Mouse (Mus musculus): Measurements from ENCODE around the gene Olfr9. TPM values are rescaled to one million over a fixed set of nuclear protein-coding genes. Genes with fewer than 3 reads are reported as not detected.
"Not testable (repeated sequence)": the region's sequence is repeated elsewhere in the genome, so short reads cannot be mapped to it uniquely, and the experiment has no call there.

The Olfr9 gene
- total RNA-seq (2012; rRNA removed) (not detected in 2 replicates), total RNA-seq (2014; rRNA removed) (not detected in 2 replicates), polyA plus RNA-seq (2012; ENCODE audit: insufficient read length, low read depth) (not detected in 2 replicates)

- not testable (repeated sequence) for DNase-seq (ENCODE audit: extremely low read depth)
Measured at GRCm38 (mm10) chr10:128989131-128989530, at the start of gene Olfr9. Olfr9 (plus strand) TSS chr10:128989431.

GRCm38 (mm10) chr10:128940475-128941061, 48.7 kb upstream of the Olfr9 start:
- H3K79me2 ChIP-seq (replicated peaks; ENCODE audit: control insufficient read depth, extremely low read depth, insufficient read depth, poor library complexity, severe bottlenecking): no peaks in the 10 kb centered on the region
- TF ChIP-seq SIN3A (IDR thresholded peaks at IDR 0.05; ENCODE audit: low read length) (no peak), POLR2A (IDR thresholded peaks at IDR 0.05; ENCODE audit: low read depth, low read length) (no peak), NELFE (IDR thresholded peaks at IDR 0.05; ENCODE audit: low read depth, low read length) (no peak), SMC3 (IDR thresholded peaks at IDR 0.05; ENCODE audit: low read depth, low read length) (no peak), MAFK (IDR thresholded peaks at IDR 0.05; ENCODE audit: insufficient replicate concordance, low read length) (no peak), ZKSCAN1 (IDR thresholded peaks at IDR 0.05; ENCODE audit: borderline replicate concordance, low read depth, low read length) (no peak), CHD2 (IDR thresholded peaks at IDR 0.05; ENCODE audit: low read length) (no peak), MEF2A (IDR thresholded peaks at IDR 0.05; ENCODE audit: borderline replicate concordance, low read depth, low read length) (no peak)
- H3K36me3 ChIP-seq (replicated peaks in 1 of 2; ENCODE audit: control insufficient read depth in 1 of 2, insufficient read depth in 1 of 2, low read length in 1 of 2): no peaks in the 10 kb centered on the region
- no peak overlapping the region for H3K4me3 ChIP-seq (replicated peaks in 1 of 3; ENCODE audit: low read depth in 2 of 3, low read length in 2 of 3, poor library complexity in 1 of 3)
- no peak for DNase-seq (ENCODE audit: extremely low read depth)
- no peak overlapping the region for H3K27ac ChIP-seq (ENCODE audit: insufficient read depth, low read depth)
- in situ Hi-C loops (cut with MboI; ENCODE audit: low pct_ligation_motif_present, low pct_unique_long_range_greater_than_20kb, low sequenced_read_pairs) (no loop called here), dilution Hi-C loops (cut with MboI; ENCODE audit: extremely low pct_ligation_motif_present, extremely low pct_unique_long_range_greater_than_20kb, low sequenced_read_pairs) (no loop called here)
- H3K4me1 ChIP-seq (ENCODE audit: control insufficient read depth in 1 of 2, insufficient read depth in 2 of 2): no peaks in the 10 kb centered on the region; a peak in 1 of 4 replicates
- H3K9me3 ChIP-seq (replicated peaks; ENCODE audit: low read length): no peaks in the 10 kb centered on the region
- H3K4me2 ChIP-seq (ENCODE audit: insufficient read depth, low read depth, poor library complexity, severe bottlenecking): no peak overlapping the region
- H3K9ac ChIP-seq (ENCODE audit: insufficient read depth, low read depth): no peak overlapping the region
- H3K27me3 ChIP-seq (replicated peaks): peaks cover 47% of the 10 kb centered on the region

More at GRCm38 (mm10) chr10:128989131-128989530, at the start of gene Olfr9:
- H3K4me1 ChIP-seq (ENCODE audit: control insufficient read depth in 1 of 2, insufficient read depth in 2 of 2); H3K4me3 ChIP-seq (replicated peaks in 1 of 3; ENCODE audit: low read depth in 2 of 3, low read length in 2 of 3, poor library complexity in 1 of 3); H3K9me3 ChIP-seq (replicated peaks; ENCODE audit: low read length); H3K4me2 ChIP-seq (ENCODE audit: insufficient read depth, low read depth, poor library complexity, severe bottlenecking); dilution Hi-C loops (cut with MboI; ENCODE audit: extremely low pct_ligation_motif_present, extremely low pct_unique_long_range_greater_than_20kb, low sequenced_read_pairs); H3K9ac ChIP-seq (ENCODE audit: insufficient read depth, low read depth); H3K27me3 ChIP-seq (replicated peaks); H3K36me3 ChIP-seq (replicated peaks in 1 of 2; ENCODE audit: control insufficient read depth in 1 of 2, insufficient read depth in 1 of 2, low read length in 1 of 2); H3K79me2 ChIP-seq (replicated peaks; ENCODE audit: control insufficient read depth, extremely low read depth, insufficient read depth, poor library complexity, severe bottlenecking); H3K27ac ChIP-seq (ENCODE audit: insufficient read depth, low read depth); in situ Hi-C loops (cut with MboI; ENCODE audit: low pct_ligation_motif_present, low pct_unique_long_range_greater_than_20kb, low sequenced_read_pairs): not testable (repeated sequence)

- Histone ChIP-seq H3K36me3 (replicated peaks in 1 of 2; ENCODE audit: control insufficient read depth in 1 of 2, insufficient read depth in 1 of 2, low read length in 1 of 2) (no peaks in the 10 kb centered on the region), H3K4me1 (ENCODE audit: control insufficient read depth in 1 of 2, insufficient read depth in 2 of 2) (no peaks in the 10 kb centered on the region), H3K4me3 (replicated peaks in 1 of 3; ENCODE audit: low read depth in 2 of 3, low read length in 2 of 3, poor library complexity in 1 of 3) (no peak overlapping the region), H3K27me3 (replicated peaks) (peaks cover 34% of the 10 kb centered on the region), H3K4me2 (ENCODE audit: insufficient read depth, low read depth, poor library complexity, severe bottlenecking) (no peak overlapping the region), H3K9me3 (replicated peaks; ENCODE audit: low read length) (no peaks in the 10 kb centered on the region), H3K9ac (ENCODE audit: insufficient read depth, low read depth) (no peak overlapping the region), H3K27ac (ENCODE audit: insufficient read depth, low read depth) (no peak overlapping the region), H3K79me2 (replicated peaks; ENCODE audit: control insufficient read depth, extremely low read depth, insufficient read depth, poor library complexity, severe bottlenecking) (no peaks in the 10 kb centered on the region)
- dilution Hi-C loops (cut with MboI; ENCODE audit: extremely low pct_ligation_motif_present, extremely low pct_unique_long_range_greater_than_20kb, low sequenced_read_pairs) (no loop called here), in situ Hi-C loops (cut with MboI; ENCODE audit: low pct_ligation_motif_present, low pct_unique_long_range_greater_than_20kb, low sequenced_read_pairs) (no loop called here)
- DNase-seq (ENCODE audit: extremely low read depth): peak; percentile 40
- TF ChIP-seq CHD1 (IDR thresholded peaks at IDR 0.05; ENCODE audit: low read depth, low read length) (no peak), MYC (IDR thresholded peaks at IDR 0.05; ENCODE audit: low read depth, low read length) (no peak), ZKSCAN1 (IDR thresholded peaks at IDR 0.05; ENCODE audit: borderline replicate concordance, low read depth, low read length) (no peak), NELFE (IDR thresholded peaks at IDR 0.05; ENCODE audit: low read depth, low read length) (no peak), ZNF384 (IDR thresholded peaks at IDR 0.05; ENCODE audit: low read depth, low read length) (no peak), PAX5 (IDR thresholded peaks at IDR 0.05; ENCODE audit: low read length) (no peak), SMC3 (IDR thresholded peaks at IDR 0.05; ENCODE audit: low read depth, low read length) (peak; percentile 7; the same call in 1 of the 2 replicates), RAD21 (IDR thresholded peaks at IDR 0.05; ENCODE audit: low read depth, low read length) (peak; percentile 40), MEF2A (IDR thresholded peaks at IDR 0.05; ENCODE audit: borderline replicate concordance, low read depth, low read length) (no peak), USF2 (conservative IDR thresholded peaks at IDR 0.05; ENCODE audit: low read depth, low read length) (no peak), UBTF (IDR thresholded peaks at IDR 0.05; ENCODE audit: low read depth, low read length) (no peak), MAZ (IDR thresholded peaks at IDR 0.05; ENCODE audit: low read depth, low read length) (no peak), CTCF (conservative IDR thresholded peaks at IDR 0.05 in 1 of 2, IDR thresholded peaks at IDR 0.05 in 1 of 2; ENCODE audit: low read depth in 2 of 2, low read length in 2 of 2) (peak; percentile 50 to 71), ELF1 (IDR thresholded peaks at IDR 0.05; ENCODE audit: low read depth, low read length) (no peak), ETS1 (conservative IDR thresholded peaks at IDR 0.05; ENCODE audit: low read depth, low read length) (no peak)
Measured at GRCm38 (mm10) chr10:128945675-128946074, 43.6 kb upstream of the Olfr9 start.

Data from CH12.LX (cell line).